Mouse (Mus musculus) 3134 (cell line): ENCODE measurements around the gene Gm11009.
"Not testable (repeated sequence)": the region's sequence is repeated elsewhere in the genome, so short reads cannot be mapped to it uniquely, and the experiment has no call there.

Experiments
- DNase-seq: peaks from one replicate; pipeline ENCODE4 v3.0.0-alpha.2; 2011; ENCODE audit warnings: low spot score; ENCODE audit not compliant: insufficient read length; ENCODE audit errors: extremely low read depth

Gene Gm11009

DNA sequence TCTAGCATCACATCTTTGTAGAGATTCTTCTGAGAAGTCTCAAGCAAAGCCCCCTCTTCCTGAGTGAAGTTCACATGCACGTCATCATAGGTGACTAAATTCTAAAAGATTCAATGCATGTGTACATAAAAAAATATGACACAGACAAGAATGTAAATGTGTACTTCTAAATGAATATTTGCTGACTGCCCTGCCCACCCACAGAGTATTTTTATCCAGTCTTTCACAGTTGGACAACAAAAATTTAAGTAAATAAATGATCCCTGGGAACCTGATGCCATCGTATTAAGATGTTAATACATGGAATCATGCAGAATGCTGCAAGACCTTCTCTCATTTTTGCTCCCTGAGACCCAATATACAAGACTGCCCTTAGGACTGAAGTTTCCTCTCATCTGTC is at the start of gene Gm11009:
TSS of gene Gm11009 (minus strand) at position 101 of the 400 bp plus-strand sequence.
- DNase-seq = not testable (repeated sequence)
